Mouse (Mus musculus) stomach, postnatal 0 days (tissue): ENCODE results near the gene Phex.

Source experiments
- CTCF ChIP-seq: IDR thresholded peaks from 2 replicates; pipeline ENCODE4 v1.5.1; 2016; ENCODE audit warnings: antibody characterized with exemption, low read depth, mild to moderate bottlenecking, moderate library complexity
- EP300 ChIP-seq: optimal IDR thresholded peaks from 2 replicates; pipeline ENCODE3; 2016; ENCODE audit warnings: antibody characterized with exemption

DNA sequence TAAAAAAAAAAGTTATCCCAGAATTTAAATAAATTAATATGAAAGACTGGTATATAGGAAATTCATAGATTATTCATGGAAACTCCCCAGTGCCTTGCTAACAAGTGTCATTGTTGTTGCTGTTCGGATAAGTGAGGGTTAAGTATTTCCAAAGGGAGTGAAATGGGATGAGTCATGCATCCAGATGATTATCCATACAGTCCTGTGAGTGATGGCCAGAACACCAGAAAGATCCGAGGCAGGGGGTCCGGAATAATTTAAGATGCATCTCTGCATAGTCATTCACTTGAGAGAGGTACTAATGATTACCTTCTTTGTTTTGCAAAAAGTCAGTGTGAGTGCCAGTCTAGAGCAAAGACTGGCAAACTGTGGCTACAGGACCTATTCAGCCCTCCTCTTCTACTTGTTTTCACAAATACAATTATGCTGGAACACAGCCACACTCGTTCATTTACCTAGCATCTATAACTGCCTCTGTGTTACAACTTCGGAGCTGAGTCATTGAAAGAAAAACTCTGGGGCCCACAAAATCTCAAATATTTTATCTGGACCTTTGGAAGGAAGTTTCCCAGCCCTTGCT lies 145.3 kb downstream of the Phex start:
- TF ChIP-seq CTCF, result no peak
- no peak for TF ChIP-seq EP300
